Mouse (Mus musculus) heart, postnatal 10 days (tissue): ENCODE measurements at regions not wholly inside any gene's neighbourhood (a gene's known extent, or its start where the extent isn't known, plus 50 kb on each side); places are given as distances from the start of the nearest gene placed in this dataset.
A peak's percentile ranks its signal among the peaks of the same experiment; 100 is the strongest.

Experiments used
- DNase-seq, 2 experiments: peaks; one replicate each; pipeline ENCODE4 v3.0.0; 2021
- intact Hi-C: fragments of 180-260 bp; cut with DNase I; formaldehyde crosslinking; loops from one replicate; pipeline ENCODE4 v1.15.1; 2025

DNA sequence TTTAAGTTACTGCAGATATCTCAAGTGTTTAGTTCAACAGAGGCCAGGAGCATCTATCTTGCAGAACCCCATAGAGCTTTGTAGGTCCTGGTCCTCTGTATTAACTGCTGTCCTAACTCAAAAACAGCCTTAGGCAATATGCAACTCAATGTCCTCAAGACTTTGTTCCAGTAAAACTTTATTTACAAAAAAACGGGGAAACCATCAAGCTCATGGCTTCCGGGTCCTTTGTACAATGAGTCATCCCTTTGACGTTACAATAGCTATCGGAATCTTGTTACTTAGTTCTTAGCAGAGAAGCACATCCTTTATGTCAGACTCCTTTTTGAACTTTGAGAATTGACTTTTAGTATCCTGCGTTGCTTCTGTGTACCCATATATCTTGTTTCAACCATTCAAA lies 216.2 kb upstream of the Zmiz1 start:
- intact Hi-C loops, result loop anchor here (10.0 kb wide), 1 partner anchor 738 kb away; no protein-coding TSS in a partner anchor
- no peak for DNase-seq

DNA sequence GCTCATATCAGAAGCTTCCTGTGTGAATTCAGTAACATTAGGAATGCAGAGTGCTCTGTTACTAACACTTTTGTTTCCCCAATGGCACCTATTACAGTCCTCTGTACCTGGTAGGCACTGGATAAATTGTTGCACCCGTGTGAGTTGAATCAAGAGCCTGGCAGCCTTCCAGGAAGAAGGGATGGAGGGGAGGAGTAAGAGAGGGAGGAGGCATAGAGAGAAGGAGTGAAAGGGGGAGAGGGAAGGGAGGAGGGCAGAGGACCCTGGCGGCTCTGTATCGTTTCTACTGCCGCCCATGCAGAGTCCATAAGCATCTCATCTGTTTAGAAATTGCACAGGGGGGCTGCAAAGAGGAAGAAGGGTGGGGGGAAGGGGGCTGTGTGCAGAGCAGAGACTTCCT lies 215.7 kb upstream of the Zmiz1 start:
- DNase-seq, result no peak
- intact Hi-C loops, result loop anchor here (10.0 kb wide), 1 partner anchor 738 kb away; no protein-coding TSS in a partner anchor

DNA sequence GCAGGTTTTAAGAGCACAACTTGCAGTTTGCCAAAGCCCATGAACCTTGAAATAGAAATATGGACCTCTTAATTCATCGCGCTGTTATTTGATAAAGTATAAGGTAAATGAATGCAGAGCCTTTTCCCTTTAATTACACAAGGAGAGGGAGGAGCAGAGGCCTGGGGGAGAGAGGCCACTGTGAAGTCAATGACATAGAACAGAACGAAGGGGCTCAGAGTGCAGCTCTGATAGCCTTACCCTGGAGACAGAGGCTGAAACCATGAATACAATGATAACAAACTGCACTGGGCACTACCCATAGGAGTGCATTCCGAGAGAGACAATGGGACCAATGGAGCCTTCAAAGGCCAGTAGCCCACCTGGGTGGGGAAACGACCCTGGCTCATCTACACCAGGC lies 215.3 kb upstream of the Zmiz1 start:
- intact Hi-C loops, result loop anchor here (10.0 kb wide), 1 partner anchor 739 kb away; no protein-coding TSS in a partner anchor
- no peak for DNase-seq

DNA sequence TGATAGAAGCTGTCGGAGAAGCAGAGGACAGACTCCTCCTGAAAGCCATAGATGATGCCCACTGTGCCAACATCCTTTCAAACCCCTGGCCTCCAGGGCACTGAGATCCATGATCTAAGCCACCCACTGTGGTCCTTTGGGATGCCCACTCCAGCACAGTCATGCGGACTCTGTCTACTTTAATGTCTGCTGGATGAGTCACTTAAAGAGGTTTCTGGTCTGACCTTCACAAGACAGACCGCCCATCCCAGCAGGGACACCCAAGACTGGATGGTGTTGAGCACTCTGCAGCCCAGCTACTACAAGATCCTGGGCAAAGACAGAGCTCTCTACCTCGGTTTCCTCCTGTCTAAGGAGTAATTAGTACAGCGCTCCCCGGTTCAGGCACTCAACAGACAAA lies 214.1 kb upstream of the Zmiz1 start:
- intact Hi-C loops, result loop anchor here (10.0 kb wide), 1 partner anchor 740 kb away; no protein-coding TSS in a partner anchor
- DNase-seq, result no peak

DNA sequence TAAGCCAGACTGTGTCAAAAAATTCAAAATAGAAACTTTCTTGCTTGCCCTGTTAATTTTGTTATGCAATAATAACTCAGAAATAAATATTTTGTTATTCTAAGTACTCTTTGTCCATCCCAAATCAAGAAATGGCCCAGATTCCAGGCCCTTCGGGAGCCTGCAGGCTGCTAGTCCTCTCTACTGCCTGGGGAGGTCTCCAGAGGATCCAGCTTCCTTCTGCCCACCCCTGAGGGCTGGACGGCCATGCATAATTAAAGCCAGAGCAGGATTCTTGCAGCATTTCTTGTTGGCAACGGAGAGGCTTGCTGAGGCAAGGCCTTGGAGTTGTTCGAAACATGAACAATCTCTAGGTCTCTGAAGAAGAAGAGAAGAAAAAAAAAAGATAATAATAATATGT lies 213.3 kb upstream of the Zmiz1 start:
- DNase-seq, result peak; percentile 30 to 43
- intact Hi-C loops, result loop anchor here (10.0 kb wide), 1 partner anchor 741 kb away; no protein-coding TSS in a partner anchor

DNA sequence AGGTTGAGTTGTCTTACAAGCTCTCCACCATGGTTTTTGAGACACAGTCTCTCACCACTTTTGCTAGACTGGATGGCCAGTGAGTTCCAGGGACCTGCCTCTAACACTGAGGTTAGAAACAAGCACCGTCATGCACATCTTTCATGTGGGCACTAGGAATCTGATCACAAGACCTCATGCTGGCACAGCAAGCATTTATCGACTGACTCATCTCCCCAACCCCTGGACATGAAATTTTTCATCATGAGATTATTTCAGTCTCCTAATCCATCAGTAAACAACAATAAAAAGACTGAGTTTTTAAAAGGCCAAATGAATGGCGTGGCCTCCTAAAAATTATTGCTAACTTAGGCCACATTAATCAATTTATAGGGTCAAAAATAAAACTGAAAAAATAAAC lies 210.0 kb upstream of the Zmiz1 start:
- DNase-seq, result no peak
- intact Hi-C loops, result loop anchor here (10.0 kb wide), 1 partner anchor 744 kb away; no protein-coding TSS in a partner anchor

DNA sequence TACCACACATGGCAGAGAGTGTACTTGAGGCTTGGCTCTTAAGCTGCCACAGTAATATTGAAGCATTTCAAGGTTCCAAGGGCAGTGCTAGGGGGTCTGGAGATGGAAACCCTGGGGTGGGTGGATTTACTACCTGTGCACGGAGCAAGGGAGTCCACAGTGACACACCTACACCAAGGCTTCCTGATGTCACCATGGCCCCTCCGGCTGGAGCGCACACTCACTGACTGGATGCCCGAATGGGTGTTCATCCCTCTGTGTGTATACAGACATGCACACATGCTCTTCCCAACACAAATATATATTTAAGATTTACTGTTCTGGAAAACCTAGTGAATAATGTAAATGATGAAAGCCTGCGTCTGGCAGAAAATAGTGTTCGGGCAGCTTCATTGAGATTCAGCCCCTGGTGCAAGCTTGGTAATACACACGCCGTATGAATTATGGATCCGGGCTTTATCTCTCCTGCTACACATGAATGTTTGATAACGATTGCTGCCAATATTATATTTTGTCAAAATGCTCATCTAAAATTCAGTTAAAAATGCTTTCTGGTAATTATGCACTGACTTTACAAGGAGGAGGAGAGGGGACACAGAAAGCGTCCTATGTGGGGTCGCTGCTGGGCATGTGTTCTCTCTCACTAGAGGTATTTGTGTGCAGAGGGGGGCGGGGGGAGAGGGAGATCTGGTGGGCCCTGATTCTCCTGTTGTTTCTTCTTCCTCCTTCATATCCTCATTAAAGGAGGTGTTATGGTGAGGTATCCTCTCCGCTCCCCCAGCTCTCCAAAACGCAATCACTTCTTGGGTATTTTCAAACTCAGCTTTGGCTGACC lies 205.8 kb upstream of the Zmiz1 start:
- DNase-seq, result no peak
- intact Hi-C loops, result no loop called here

DNA sequence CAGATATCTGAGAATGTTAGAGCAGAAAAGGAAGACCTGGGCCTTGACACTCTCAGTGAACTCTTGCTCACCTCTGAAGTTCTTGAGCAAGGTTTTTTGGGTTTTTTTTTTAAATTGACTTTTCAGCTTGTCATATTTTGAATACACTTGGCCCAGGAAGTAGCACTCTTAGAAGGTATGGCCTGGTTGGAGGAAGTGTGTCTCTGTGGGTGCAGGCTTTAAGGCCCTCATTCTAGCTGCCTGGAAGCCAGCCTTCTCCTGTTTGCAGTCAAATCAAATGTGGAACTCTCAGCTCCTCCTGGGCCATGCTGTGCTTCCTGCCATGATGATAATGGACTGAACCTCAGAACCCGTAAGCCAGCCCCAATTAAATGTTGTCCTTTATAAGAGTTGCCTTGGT lies 195.9 kb upstream of the Zmiz1 start:
- intact Hi-C loops, result no loop called here
- no peak for DNase-seq

DNA sequence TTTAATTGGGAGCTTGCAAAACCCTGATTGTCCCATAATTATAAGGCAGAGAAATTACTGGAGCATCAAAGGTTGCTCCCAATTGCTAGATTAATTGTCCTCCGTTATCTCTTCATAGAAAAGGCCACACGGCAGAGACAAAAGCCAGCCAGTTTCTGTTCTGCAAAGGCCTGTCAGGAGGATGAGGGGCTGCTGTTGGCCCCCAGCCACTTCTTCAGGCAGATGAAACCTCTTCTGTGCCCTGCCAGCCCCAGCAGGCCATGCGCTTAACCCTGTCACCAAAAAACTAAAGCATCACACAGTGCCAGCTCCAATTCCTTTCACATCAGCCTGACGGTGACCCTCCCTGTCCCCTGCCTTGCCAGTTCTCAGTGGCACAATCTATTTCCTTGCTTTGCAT lies 192.1 kb upstream of the Zmiz1 start:
- intact Hi-C loops, result no loop called here
- DNase-seq, result no peak

DNA sequence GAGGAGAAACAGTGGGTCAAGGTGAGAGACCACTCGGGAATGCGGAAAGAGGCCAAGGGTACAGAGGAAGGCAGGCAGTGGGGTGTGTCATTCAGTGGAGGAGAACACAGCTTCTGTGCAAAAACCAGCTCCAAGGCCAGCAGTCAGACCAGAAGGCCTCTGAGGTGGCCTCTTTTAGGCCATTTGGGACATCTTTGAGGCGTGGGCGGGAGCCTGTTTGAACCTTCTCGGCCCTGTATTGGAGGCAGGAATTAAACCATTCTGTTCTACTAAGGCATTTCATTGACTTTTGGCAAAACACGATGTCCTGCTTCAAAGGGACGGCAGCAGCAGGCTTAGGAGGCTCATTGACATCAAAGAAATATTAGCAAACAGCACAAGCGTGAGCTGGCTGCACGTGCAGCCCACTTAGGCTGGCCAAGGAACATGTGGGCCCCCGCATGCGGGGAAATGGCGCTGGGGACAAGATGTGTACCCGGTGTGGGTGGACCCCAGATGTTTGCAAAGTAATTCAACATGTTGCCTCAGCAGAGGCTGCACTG lies 190.8 kb upstream of the Zmiz1 start:
- intact Hi-C loops, result no loop called here
- DNase-seq, result no peak

DNA sequence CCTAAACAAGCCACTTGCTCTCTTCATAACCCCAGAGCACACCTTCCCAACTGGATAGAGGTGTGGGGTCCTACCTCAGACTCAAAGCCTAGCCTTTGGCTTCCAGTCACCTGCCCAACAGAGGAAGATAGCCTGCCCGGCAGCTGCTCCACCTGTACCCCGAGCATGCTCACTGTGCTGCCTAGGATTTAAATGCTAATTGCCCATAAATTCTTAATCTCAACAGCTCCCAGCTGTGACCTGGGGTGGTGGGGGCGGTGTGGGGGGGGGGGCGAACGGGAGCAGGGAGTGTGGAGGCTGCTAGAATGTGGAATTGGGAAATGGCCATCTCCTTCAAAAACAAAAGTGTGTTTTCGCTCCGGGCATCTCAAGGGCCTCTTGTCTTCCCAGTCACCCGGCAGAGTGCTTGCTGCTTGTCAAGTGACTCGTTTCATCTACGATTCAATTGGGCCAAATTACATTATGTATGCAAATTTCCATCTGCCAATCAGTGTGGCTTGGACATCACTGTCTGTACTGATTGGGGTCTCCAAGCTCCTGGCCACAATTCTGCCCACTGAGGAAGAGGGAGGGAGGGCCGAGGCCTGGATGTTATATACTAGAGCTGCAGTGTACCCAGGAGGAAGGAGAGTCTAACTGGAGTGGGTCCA lies 188.6 kb upstream of the Zmiz1 start:
- DNase-seq, result no peak
- intact Hi-C loops, result no loop called here

DNA sequence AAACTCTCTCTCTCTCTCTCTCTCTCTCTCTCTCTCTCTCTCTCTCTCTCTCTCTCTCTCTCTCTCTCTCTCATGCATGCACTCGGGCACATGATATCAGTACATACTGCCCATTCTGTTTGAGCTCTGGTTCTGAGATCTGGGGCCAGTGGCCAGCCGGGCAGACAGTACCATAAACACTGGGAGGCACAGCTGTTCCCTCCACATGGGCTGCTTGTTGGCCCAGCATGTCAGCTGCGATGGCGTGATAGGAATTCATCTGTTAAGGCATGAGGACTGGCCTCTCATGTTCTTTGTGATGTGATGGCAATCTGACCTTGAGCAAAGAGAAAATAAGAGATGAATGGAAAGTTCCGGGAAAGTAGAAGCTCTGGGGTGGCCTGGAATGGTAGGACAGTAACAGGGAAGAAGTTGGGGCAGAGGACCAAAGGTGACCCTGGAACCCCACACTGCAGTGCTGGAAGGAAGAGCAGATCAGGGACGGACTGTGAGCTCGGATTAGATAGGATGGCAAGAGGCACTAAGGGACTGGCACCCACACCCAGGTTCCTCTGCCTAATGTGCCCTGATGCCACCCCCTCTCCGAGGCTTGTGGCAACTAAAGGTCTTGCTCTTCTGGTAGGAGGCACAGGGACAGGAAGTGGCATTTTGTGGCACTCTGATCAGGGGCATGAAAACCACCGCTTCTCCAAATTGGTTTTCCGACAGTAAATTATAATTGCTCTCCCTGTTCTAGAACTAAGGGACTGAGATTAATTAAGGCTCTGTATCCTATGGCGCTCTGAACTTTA lies 186.4 kb upstream of the Zmiz1 start:
- intact Hi-C loops, result no loop called here
- no peak for DNase-seq

DNA sequence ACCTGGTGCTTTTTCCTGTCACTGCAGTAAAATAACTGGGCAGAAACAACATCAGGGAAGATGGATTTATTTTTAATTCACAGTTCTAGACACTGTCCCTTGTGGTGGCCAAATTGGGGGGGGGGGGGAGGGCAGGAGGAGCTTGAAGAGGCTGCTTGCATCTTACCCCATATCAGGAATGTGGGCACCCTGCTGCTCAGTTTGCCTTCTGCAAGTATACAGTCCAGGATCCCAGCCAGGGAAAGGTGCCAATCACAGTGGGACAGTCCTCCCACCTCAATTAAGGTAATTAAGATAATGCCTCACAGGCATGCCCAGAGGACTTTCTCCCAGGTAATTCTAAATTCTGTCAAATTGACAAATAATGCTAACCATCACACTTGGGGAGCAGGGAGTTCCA lies 179.2 kb upstream of the Zmiz1 start:
- DNase-seq, result no peak
- intact Hi-C loops, result no loop called here

DNA sequence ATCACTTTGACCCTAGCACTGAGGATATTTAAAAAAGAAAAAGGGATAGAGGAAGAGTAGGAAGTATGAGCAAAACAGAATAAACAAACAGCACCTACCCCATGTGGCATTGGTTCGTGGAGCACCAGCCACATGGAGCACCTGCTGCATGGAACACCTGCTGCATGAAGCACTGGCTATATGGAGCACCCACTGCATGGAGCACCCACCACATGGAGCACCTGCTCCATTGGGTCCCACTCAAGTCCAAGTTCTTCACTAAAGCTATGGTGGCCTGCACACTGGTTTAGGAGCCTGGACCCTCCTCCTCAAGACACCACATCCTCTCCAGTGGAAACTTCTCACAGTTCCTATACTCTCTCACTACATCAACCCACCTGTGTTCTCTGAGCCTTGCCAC lies 166.4 kb upstream of the Zmiz1 start:
- intact Hi-C loops, result no loop called here
- DNase-seq, result no peak

DNA sequence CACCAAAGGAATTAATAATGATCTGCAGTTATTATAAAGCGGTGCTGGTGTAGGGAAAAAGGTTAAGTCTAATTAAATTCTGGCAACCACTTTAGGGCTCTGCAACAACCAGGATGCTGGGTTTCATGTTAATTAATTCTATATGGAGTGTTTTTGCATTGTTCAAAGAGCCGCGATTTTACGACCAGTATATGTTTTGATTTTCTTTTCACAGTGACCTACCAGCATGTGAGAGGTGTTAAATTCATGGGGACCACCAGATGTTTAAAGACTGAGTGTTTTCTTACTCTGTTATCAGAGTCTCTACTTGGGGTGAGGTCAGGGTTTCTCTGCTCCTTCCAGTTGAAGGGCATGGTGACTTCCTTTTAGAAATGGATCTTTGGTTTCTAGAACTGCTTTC lies 164.8 kb upstream of the Zmiz1 start:
- DNase-seq, result no peak
- intact Hi-C loops, result no loop called here

DNA sequence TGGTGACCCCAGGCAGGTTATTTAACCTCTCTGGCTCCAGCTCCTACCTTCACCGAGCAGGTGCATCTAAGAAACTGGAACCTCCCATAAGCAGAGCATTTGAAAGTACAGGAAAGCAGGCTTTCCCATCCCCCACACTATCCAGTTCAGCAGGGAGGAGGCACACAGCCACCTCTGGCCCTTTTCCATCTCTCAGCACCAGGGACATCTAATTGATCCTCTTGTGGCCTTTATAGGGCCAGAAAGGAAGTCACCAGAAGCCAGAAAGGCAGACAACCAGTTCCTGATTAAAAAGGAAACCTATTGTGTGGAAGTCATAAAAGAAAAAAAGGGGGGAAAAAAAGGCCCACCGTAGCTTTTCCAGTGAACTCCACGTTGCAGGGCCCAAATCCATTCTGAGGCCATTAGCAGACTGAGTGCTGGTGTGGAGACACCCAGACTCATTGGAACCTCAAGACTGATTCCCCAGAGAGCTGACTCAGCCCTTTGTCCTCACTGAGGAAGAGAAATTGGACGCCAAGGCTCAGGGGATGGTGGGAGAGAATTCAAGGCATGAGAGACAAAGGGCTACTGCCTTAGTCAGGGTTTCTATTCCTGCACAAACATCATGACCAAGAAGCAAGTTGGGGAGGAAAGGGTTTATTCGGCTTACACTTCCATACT lies 163.2 kb upstream of the Zmiz1 start:
- intact Hi-C loops, result no loop called here
- DNase-seq, result no peak

DNA sequence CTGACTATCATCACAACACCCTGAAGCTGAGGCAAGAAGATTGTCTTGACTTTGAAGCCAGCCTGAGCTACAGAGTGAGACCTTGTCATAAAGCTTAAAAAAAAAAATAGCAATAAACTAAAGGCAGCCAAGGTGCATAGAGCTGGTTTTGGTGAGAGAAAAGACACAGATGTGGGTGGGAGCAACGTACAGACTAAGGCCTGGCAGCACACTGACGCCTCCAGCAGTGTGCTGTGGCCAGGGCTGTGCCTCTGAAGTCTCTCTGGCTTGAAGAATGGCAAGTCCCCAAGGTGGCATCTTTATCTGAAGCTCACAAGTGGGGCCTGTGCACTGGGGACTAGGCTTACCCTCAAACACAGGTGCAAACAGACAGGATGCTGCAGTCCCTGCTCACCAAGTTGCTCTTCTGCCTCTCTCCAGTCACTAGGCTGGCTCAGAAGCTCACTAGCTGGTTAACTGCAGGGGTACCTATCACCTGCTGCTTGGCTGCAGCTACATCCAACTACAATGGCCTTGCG lies 159.3 kb upstream of the Zmiz1 start:
- DNase-seq, result no peak
- intact Hi-C loops, result loop anchor here (5.0 to 10.0 kb wide), 2 partner anchors 182 to 805 kb away; no protein-coding TSS in a partner anchor

DNA sequence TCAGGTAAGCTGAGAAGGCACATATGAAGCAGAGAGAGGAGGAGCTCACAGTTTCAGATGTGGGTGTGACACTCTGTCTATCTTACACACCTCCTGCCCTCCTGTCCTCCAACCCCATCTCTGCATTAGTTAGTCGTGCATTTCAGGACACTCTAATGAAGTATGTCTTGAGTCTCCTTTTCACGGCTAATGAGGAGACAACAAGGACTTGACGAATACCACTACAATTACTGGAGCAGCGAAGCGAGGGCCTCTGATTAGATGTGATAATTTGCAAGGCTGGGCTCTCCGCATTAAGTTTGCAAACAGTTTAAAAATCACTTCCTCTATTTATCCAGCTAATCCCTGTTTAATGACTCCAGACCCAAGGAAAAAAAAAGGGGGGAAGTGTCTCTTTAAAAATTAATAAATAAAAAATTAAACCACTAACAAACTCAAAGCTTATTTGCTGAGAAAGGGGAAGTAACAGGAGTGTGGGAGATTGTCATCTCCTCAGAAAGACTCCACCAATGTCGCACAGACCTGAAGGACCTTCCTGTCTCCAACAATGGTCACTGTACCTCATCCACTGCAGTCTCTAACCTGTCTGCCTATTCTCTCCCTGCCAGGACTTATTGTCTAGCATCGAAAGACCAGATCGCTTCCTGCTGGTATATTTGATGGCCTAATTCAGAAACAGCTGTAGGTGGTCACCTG lies 157.5 kb upstream of the Zmiz1 start:
- intact Hi-C loops, result loop anchor here (5.0 to 10.0 kb wide), 2 partner anchors 184 to 807 kb away; no protein-coding TSS in a partner anchor
- DNase-seq, result no peak

DNA sequence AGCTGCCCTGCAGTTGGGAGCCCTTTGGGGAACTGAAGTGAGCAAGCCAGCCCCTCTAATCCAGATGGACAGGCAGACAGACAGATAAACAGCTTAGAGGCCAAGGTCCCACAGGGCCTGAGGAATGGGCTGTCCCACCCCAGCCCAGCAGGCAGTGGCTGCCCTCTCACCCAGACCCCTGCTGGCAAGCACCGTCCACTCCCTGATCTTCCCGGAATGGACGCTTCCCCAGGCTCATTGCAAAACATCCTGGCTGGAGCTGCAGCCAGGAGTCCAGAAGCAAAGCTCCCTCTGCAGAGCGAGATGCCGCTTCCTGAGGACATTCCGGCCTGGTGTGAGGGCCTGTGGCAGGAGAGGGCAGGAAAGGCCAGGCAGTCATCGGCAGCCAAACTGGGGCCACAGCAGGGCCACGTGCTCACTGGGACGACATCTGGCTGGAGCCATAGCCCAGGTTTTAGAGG lies 154.6 kb upstream of the Zmiz1 start:
- intact Hi-C loops, result loop anchor here (2.0 to 10.0 kb wide), 3 partner anchors 154 to 810 kb away; partner anchors contain the start of gene Zmiz1
- peak; percentile 83 to 87 for DNase-seq
